Mouse (Mus musculus) small intestine, adult 2 months (tissue): ENCODE measurements around the gene Supt5.

ENCODE experiments used
- CTCF ChIP-seq: fragments of 200-500 bp; IDR thresholded peaks from 2 replicates; pipeline ENCODE4 v1.5.1; 2012; ENCODE audit warnings: low read depth, mild to moderate bottlenecking, control low read depth, inconsistent platforms, low read length, moderate library complexity, mixed read lengths; ENCODE audit not compliant: insufficient replicate concordance, insufficient read length; ENCODE audit errors: extremely low read depth
- POLR2A ChIP-seq: fragments of 200-500 bp; IDR thresholded peaks from 2 replicates; pipeline ENCODE4 v1.6.1; 2012; ENCODE audit warnings: low read depth, mild to moderate bottlenecking, control low read depth, inconsistent platforms, low read length, moderate library complexity

GRCm38 (mm10) chr7:28381938-28382337 lies 43.4 kb upstream of the Supt5 start:
- TF ChIP-seq POLR2A = peak; percentile 32
- TF ChIP-seq CTCF = no peak
